Mouse (Mus musculus) common myeloid progenitor, adult 5-6 weeks (primary cell): ENCODE measurements around the gene Tfip11. TPM values are rescaled to one million over a fixed set of nuclear protein-coding genes. Genes with fewer than 3 reads are reported as not detected.

ENCODE experiments used
- ATAC-seq: replicated peaks from 2 replicates; pipeline ENCODE4 v1.8.0; 2016; ENCODE audit warnings: low read depth, mild to moderate bottlenecking, moderate TSS enrichment, inconsistent platforms; ENCODE audit not compliant: poor library complexity, severe bottlenecking
- total RNA-seq: library from RNA; stranded (forward); fragments of 200-1000, 187-1606 nt; gene quantifications from 2 replicates; pipeline ENCODE4 v1.2.3, GENCODE M21; 2017

Gene Tfip11
- total RNA-seq, 1 experiment from 2014 or later, result 23.8 TPM

DNA sequence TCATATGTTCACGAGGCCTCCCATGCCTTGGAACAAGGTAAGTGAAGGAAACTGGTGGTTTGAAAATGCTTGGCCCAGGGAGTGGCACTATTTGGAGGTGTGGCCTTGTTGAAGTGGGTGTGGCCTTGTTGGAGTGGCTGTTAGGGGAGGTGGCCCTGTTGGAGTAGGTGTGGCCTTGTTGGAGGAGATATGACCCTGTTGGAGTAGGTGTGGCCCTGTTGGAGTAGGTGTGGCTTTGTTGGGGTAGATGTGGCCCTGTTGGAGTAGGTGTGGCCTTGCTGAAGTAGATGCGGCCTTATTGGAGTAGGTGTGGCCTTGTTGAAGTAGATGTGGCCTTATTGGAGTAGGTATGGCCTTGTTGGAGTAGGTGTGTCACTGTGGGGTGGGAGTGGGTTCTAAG lies 59.8 kb downstream of the Tfip11 start:
- ATAC-seq, result no peak

Other genes with a start within 250 kb of the Tfip11 start
- gene Cryba4, start 73.8 kb upstream of the Tfip11 start, total RNA-seq, result not detected in 2 replicates
- gene Crybb1, start 70.5 kb upstream of the Tfip11 start, total RNA-seq, result not detected in 2 replicates
- gene Tpst2, start 49.7 kb upstream of the Tfip11 start, total RNA-seq, result 23.7 and 32.0 TPM in 2 replicates
- gene Srrd, start 16.7 kb downstream of the Tfip11 start, total RNA-seq, result 10.3 and 20.0 TPM in 2 replicates
- 13.9 and 21.1 TPM in 2 replicates for gene Hps4, start 16.7 kb downstream of the Tfip11 start, total RNA-seq
- not detected in 2 replicates for gene Gm6583, start 29.7 kb downstream of the Tfip11 start, total RNA-seq
- 0.05 TPM in 1 of 2 replicates, not detected in the other for gene Asphd2, start 68.5 kb downstream of the Tfip11 start, total RNA-seq
- gene Gm6588, start 123.1 kb downstream of the Tfip11 start, total RNA-seq, result not detected in 2 replicates